Mouse (Mus musculus): ENCODE data around the gene Igfals. TPM values are rescaled to one million over a fixed set of nuclear protein-coding genes. Genes with fewer than 3 reads are reported as not detected.

Igfals gene
- polyA plus RNA-seq, 1 experiment from 2014 or later: 0.51 TPM

DNA sequence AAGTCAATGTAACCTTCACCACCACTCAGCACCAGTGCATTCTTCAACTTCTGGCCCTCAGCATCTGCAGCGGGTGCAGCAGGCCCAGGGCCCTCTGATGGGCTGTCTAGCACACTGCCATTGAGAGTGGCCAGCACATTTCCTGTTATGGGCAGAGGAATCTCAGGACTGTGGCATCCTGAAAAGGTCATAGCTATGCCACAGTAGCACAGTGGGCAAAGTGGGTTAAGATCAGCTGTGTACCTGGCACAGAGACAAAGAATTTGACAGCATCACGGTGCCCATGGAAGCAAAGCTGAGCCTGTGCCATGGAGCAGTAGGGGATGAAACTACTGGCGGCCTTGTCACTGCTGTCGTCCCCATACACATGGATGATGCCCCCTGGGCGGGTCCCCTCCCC is 33.4 kb downstream of the Igfals start:
- no peak overlapping the region for H3K27ac ChIP-seq (replicated peaks; ENCODE audit: low read depth, low read length)

DNA sequence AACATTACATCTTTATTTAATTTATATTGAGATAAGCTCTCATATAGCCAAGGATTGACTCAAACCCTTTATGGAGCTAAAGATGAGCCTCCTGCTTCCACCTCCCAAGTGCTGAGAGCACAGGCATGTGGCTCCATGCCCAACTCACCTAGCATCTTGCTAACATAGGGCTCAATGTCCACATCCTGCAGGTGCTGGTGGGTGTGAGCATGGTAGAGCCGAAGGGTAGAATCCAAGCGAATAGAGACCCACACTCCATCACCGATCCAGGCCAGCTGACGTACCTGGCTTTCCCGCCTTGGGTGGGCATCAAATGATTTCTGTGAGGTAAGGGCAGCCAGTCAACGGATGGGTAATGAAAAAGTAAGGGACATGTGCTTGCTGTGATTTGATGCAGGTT is 34.2 kb downstream of the Igfals start:
- Histone ChIP-seq H3K4me3 (ENCODE audit: low read depth, low read length) (no peak overlapping the region), H3K36me3 (ENCODE audit: control insufficient read depth, insufficient read depth, low read length) (peaks cover 78% of the 10 kb centered on the region), H3K4me1 (ENCODE audit: control insufficient read depth, insufficient read depth, low read length) (peaks cover 5% of the 10 kb centered on the region; the same call in 1 of the 2 replicates), H3K9me3 (ENCODE audit: control insufficient read depth, low read length) (no peaks in the 10 kb centered on the region), H3K9ac (ENCODE audit: low read depth, low read length) (no peak overlapping the region), H3K27me3 (replicated peaks; ENCODE audit: control insufficient read depth, insufficient read depth, low read length) (no peaks in the 10 kb centered on the region), H3K4me2 (ENCODE audit: low read depth, low read length) (no peak overlapping the region), H3K27ac (replicated peaks; ENCODE audit: low read depth, low read length) (no peak overlapping the region)
- 91% methylated on average over 6 of the region's 6 CpGs for WGBS
- no peak for ATAC-seq (ENCODE audit: low read depth)
- DNase-seq (ENCODE audit: low spot score): no peak

More for the DNA sequence above, 33.4 kb downstream of the Igfals start:
- Histone ChIP-seq H3K9me3 (ENCODE audit: control insufficient read depth, low read length) (no peaks in the 10 kb centered on the region), H3K4me1 (ENCODE audit: control insufficient read depth, insufficient read depth, low read length) (peaks cover 5% of the 10 kb centered on the region), H3K36me3 (ENCODE audit: control insufficient read depth, insufficient read depth, low read length) (peaks cover 70% of the 10 kb centered on the region), H3K4me2 (ENCODE audit: low read depth, low read length) (no peak overlapping the region), H3K4me3 (ENCODE audit: low read depth, low read length) (no peak overlapping the region), H3K27me3 (replicated peaks; ENCODE audit: control insufficient read depth, insufficient read depth, low read length) (no peaks in the 10 kb centered on the region), H3K9ac (ENCODE audit: low read depth, low read length) (no peak overlapping the region)
- ATAC-seq (ENCODE audit: low read depth) (no peak), DNase-seq (ENCODE audit: low spot score) (no peak)
- WGBS: 80% methylated on average over 5 of the region's 5 CpGs

DNA sequence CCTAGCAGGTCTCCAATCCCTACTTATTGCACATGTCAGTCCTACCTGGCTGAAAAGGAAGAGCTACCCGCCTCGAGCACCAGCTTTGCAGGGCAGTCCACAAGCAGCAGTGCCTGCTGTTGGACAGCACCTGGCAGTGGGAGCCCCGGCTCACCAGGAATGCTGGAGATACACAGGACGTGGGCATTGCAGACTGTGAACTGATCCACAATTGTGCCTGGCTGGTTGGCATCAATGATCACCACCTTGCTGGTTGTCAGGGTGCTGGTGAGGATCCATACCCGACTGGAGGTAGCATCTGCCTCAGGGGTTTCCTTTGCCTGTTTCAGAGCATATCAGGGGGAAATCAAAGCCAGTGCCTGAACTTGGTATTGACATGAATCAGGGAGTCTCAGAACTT is 36.3 kb downstream of the Igfals start:
- H3K27ac ChIP-seq (replicated peaks; ENCODE audit: low read depth, low read length): no peak overlapping the region
- no peak for ATAC-seq (ENCODE audit: low read depth)

DNA sequence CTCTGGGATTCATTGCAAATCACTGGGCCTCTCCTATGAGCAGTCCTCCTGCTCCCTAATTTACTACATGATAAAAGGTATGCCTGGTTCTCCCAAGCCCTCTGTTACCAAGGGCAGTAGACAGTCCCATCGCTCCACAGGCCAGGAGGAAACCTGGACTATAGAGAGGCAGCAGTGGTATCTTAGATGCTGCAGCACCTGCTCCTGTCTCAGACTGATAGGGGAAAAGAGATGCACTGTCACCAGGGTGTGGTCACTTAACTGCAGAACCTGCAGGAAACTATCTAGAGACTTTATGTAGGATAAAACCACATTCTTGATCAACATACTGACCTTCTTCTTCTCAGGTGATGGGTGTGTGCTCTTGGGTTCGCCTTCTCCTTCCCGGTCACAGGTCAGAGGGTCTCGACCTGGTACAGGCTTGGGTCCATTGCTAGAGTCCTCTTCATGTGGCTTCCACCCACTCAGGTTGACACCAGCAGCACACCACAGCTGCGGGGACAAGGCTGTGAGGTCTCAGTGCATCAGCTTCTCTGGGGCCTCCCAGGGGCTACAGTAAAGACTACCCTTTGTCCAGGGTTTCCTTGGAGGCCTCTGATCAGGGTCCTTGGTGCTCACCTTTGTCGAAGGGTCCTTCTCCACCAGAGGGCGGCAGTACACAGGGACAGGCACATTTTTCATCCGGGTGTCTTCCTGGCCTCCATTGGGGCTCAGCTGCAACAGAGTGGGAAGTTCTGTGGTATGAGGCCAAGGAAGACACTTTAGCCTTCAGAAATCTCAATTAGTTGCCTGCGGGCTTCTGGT is 37.1 kb downstream of the Igfals start:
- H3K4me3 ChIP-seq (ENCODE audit: low read depth, low read length): no peak overlapping the region
- no peaks in the 10 kb centered on the region for H3K9me3 ChIP-seq (ENCODE audit: control insufficient read depth, low read length)
- H3K27me3 ChIP-seq (replicated peaks; ENCODE audit: control insufficient read depth, insufficient read depth, low read length): no peaks in the 10 kb centered on the region
- H3K4me2 ChIP-seq (ENCODE audit: low read depth, low read length): no peak overlapping the region
- no peak for DNase-seq (ENCODE audit: low spot score)
- no peak overlapping the region for H3K9ac ChIP-seq (ENCODE audit: low read depth, low read length)
- ATAC-seq (ENCODE audit: low read depth): no peak
- H3K4me1 ChIP-seq (ENCODE audit: control insufficient read depth, insufficient read depth, low read length): no peaks in the 10 kb centered on the region
- H3K36me3 ChIP-seq (ENCODE audit: control insufficient read depth, insufficient read depth, low read length): peaks cover 100% of the 10 kb centered on the region
- no peak overlapping the region for H3K27ac ChIP-seq (replicated peaks; ENCODE audit: low read depth, low read length)
- 73% methylated on average over 9 of the region's 9 CpGs for WGBS

More for the DNA sequence above, 36.3 kb downstream of the Igfals start:
- Histone ChIP-seq H3K9ac (ENCODE audit: low read depth, low read length) (no peak overlapping the region), H3K36me3 (ENCODE audit: control insufficient read depth, insufficient read depth, low read length) (peaks cover 99% of the 10 kb centered on the region), H3K27me3 (replicated peaks; ENCODE audit: control insufficient read depth, insufficient read depth, low read length) (no peaks in the 10 kb centered on the region), H3K4me3 (ENCODE audit: low read depth, low read length) (no peak overlapping the region), H3K4me2 (ENCODE audit: low read depth, low read length) (no peak overlapping the region), H3K9me3 (ENCODE audit: control insufficient read depth, low read length) (no peaks in the 10 kb centered on the region), H3K4me1 (ENCODE audit: control insufficient read depth, insufficient read depth, low read length) (no peaks in the 10 kb centered on the region)
- WGBS: 87% methylated on average over 5 of the region's 5 CpGs
- no peak for DNase-seq (ENCODE audit: low spot score)

DNA sequence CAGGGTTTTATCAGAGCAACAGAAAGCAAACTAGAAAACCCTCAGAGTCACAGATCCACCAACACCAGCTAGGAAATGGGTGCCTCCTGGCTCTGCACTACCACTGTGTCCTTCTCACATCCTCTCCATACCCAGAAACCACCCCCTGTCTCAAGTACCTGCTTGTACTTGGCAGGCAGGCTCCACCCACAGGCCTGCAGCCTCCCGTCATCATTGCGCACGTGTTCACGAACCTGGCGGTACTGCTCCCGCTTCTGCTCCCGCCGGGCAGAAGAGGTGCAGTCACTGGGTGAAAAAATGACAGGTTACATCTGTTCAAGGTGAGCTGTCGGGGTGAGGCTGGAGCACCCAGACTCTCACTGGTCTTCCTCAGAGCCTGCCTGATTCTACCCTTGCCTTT is 38.0 kb downstream of the Igfals start:
- H3K4me1 ChIP-seq (ENCODE audit: control insufficient read depth, insufficient read depth, low read length): no peaks in the 10 kb centered on the region
- H3K4me3 ChIP-seq (ENCODE audit: low read depth, low read length): no peak overlapping the region
- no peaks in the 10 kb centered on the region for H3K9me3 ChIP-seq (ENCODE audit: control insufficient read depth, low read length)
- no peaks in the 10 kb centered on the region for H3K27me3 ChIP-seq (replicated peaks; ENCODE audit: control insufficient read depth, insufficient read depth, low read length)
- no peak for ATAC-seq (ENCODE audit: low read depth)
- H3K36me3 ChIP-seq (ENCODE audit: control insufficient read depth, insufficient read depth, low read length): peaks cover 100% of the 10 kb centered on the region
- 96% methylated on average over 9 of the region's 9 CpGs for WGBS
- no peak for DNase-seq (ENCODE audit: low spot score)
- H3K4me2 ChIP-seq (ENCODE audit: low read depth, low read length): no peak overlapping the region
- H3K9ac ChIP-seq (ENCODE audit: low read depth, low read length): no peak overlapping the region
- no peak overlapping the region for H3K27ac ChIP-seq (replicated peaks; ENCODE audit: low read depth, low read length)

DNA sequence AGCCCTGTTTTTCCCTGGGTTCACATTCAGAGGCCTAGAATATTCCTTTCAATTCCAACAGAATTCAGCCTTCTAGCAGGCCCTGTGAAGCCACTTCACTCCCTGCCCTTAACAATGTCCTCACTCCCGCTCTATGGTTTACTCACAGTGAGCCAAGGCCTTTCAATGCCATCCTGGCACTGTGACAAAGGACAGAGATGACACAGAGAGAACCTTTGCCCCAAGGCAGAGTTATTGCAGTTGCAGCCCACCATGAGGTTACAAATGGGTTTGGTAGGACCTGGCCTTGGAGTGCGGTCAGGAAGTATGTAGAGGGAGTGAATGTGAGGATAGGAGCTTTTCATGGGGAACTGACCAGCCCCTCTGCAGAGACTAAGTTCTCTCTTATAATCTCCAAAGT is 41.8 kb downstream of the Igfals start:
- no peak for DNase-seq (ENCODE audit: low spot score)
- 93% methylated on average over 2 of the region's 2 CpGs for WGBS
- no peaks in the 10 kb centered on the region for H3K27me3 ChIP-seq (replicated peaks; ENCODE audit: control insufficient read depth, insufficient read depth, low read length)

DNA sequence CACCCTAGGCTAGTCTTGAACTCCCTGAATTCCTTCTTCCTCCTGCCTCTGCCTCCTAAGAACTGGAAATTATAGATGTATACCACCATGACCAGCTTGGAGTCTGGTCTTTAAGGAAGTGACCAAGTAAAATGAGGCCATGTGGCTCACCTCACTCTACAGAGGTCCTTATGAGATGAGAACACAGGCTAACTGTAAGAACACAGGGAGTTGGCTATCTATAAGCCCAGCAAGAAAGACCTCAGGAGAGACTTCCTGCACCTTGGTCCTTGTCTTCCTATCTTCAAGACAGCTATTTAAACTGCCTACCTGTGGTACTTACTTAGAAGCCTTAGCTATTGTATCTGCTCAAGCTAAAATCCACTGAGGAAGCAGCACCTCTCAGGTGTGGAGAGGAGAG is 48.2 kb downstream of the Igfals start:
- H3K27ac ChIP-seq (replicated peaks; ENCODE audit: low read depth, low read length): no peak overlapping the region
- H3K9me3 ChIP-seq (ENCODE audit: control insufficient read depth, low read length): no peaks in the 10 kb centered on the region
- DNase-seq (ENCODE audit: low spot score) (no peak), ATAC-seq (ENCODE audit: low read depth) (no peak)
- H3K36me3 ChIP-seq (ENCODE audit: control insufficient read depth, insufficient read depth, low read length): peaks cover 96% of the 10 kb centered on the region
- H3K4me1 ChIP-seq (ENCODE audit: control insufficient read depth, insufficient read depth, low read length): no peaks in the 10 kb centered on the region
- no peaks in the 10 kb centered on the region for H3K27me3 ChIP-seq (replicated peaks; ENCODE audit: control insufficient read depth, insufficient read depth, low read length)
- no peak overlapping the region for H3K4me3 ChIP-seq (ENCODE audit: low read depth, low read length)
- H3K4me2 ChIP-seq (ENCODE audit: low read depth, low read length): no peak overlapping the region
- H3K9ac ChIP-seq (ENCODE audit: low read depth, low read length): no peak overlapping the region

More for the DNA sequence above, 41.8 kb downstream of the Igfals start:
- peaks cover 100% of the 10 kb centered on the region for H3K36me3 ChIP-seq (ENCODE audit: control insufficient read depth, insufficient read depth, low read length)
- no peak overlapping the region for H3K4me3 ChIP-seq (ENCODE audit: low read depth, low read length)
- no peak overlapping the region for H3K9ac ChIP-seq (ENCODE audit: low read depth, low read length)
- H3K27ac ChIP-seq (replicated peaks; ENCODE audit: low read depth, low read length): no peak overlapping the region
- no peaks in the 10 kb centered on the region for H3K9me3 ChIP-seq (ENCODE audit: control insufficient read depth, low read length)
- no peak overlapping the region for H3K4me2 ChIP-seq (ENCODE audit: low read depth, low read length)
- H3K4me1 ChIP-seq (ENCODE audit: control insufficient read depth, insufficient read depth, low read length): no peaks in the 10 kb centered on the region
- no peak for ATAC-seq (ENCODE audit: low read depth)

DNA sequence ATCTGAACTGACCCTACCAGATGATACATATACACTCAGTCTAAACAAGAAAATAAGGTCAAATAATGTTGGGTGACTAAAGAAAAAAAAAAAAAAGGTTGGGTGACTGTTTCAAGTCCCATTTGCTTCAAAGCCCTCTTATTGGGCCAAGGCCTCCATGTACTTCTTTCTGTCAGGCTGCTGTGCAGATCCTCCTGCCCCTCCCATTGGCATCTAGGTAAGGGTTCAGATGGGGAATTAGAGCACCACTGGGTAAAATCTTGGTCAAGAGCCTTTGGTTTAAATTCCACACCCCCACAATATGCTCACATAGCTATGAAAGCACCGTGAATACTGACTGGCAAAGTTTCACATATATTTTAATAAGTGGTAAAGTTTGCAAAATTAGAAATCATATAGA is 57.4 kb downstream of the Igfals start:
- 100% methylated on average over 1 of the region's 1 CpGs for WGBS

DNA sequence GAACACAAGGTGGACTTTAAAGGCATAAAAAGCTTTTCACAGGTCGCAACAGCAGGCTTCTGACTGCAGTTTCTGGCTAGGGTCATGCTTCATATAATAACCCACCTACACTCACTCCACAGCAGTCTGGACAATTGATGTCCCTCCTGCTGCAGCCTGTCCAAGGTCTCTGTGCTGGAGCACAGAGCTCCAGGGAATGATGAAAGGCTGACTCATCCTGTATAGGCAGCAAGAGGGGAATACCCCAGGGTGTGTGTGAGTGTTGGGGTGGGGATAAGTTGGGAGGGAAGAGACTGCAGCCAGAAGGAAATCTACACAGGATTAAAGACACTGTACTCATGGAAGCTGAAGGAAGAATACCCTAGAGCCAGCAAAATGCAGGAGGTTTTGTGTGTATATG is 63.7 kb downstream of the Igfals start:
- no peaks in the 10 kb centered on the region for H3K9me3 ChIP-seq (ENCODE audit: control insufficient read depth, low read length)
- no peak overlapping the region for H3K4me2 ChIP-seq (ENCODE audit: low read depth, low read length)
- no peak overlapping the region for H3K4me3 ChIP-seq (ENCODE audit: low read depth, low read length)
- H3K27ac ChIP-seq (replicated peaks; ENCODE audit: low read depth, low read length): no peak overlapping the region
- DNase-seq (ENCODE audit: low spot score): no peak
- no peaks in the 10 kb centered on the region for H3K27me3 ChIP-seq (replicated peaks; ENCODE audit: control insufficient read depth, insufficient read depth, low read length)
- peaks cover 54% of the 10 kb centered on the region for H3K36me3 ChIP-seq (ENCODE audit: control insufficient read depth, insufficient read depth, low read length)
- H3K4me1 ChIP-seq (ENCODE audit: control insufficient read depth, insufficient read depth, low read length): no peaks in the 10 kb centered on the region
- WGBS: 100% methylated on average over 1 of the region's 1 CpGs
- ATAC-seq (ENCODE audit: low read depth): no peak
- no peak overlapping the region for H3K9ac ChIP-seq (ENCODE audit: low read depth, low read length)

More for the DNA sequence above, 57.4 kb downstream of the Igfals start:
- H3K4me3 ChIP-seq (ENCODE audit: low read depth, low read length): no peak overlapping the region
- H3K27ac ChIP-seq (replicated peaks; ENCODE audit: low read depth, low read length): no peak overlapping the region
- H3K4me1 ChIP-seq (ENCODE audit: control insufficient read depth, insufficient read depth, low read length): no peaks in the 10 kb centered on the region
- ATAC-seq (ENCODE audit: low read depth) (no peak), DNase-seq (ENCODE audit: low spot score) (no peak)
- H3K9ac ChIP-seq (ENCODE audit: low read depth, low read length): no peak overlapping the region
- no peaks in the 10 kb centered on the region for H3K27me3 ChIP-seq (replicated peaks; ENCODE audit: control insufficient read depth, insufficient read depth, low read length)
- H3K9me3 ChIP-seq (ENCODE audit: control insufficient read depth, low read length): no peaks in the 10 kb centered on the region
- H3K36me3 ChIP-seq (ENCODE audit: control insufficient read depth, insufficient read depth, low read length): peaks cover 94% of the 10 kb centered on the region
- H3K4me2 ChIP-seq (ENCODE audit: low read depth, low read length): no peak overlapping the region

Data from embryonic facial prominence, embryonic 14.5 days (tissue).